Mouse (Mus musculus) heart, embryonic 14.5 days (tissue): Measurements from ENCODE around the gene Pcsk6. TPM values are rescaled to one million over a fixed set of nuclear protein-coding genes. Genes with fewer than 3 reads are reported as not detected.

Experiments used
- ATAC-seq: fragments of 200-750 bp; cut with Nextera tagmentation; 2 replicates; pipeline ENCODE4 v1.8.0; 2017; ENCODE audit warnings: low read depth, moderate TSS enrichment; ENCODE audit not compliant: insufficient number of reproducible peaks, insufficient read depth, low FRiP score
- H3K27ac ChIP-seq, 2 experiments: fragments of 200-500 bp in 1 of 2; fragments of 300-500 bp in 1 of 2; sonication (generic) in 1 of 2; replicated peaks in 1 of 2; 2 replicates each; pipeline ENCODE4 v1.5.1; 2012 to 2014; ENCODE audit warnings: low read depth in 2 of 2, low read length in 2 of 2, control low read depth in 1 of 2, mild to moderate bottlenecking in 1 of 2, mixed read lengths in 1 of 2; ENCODE audit not compliant: control insufficient read depth in 1 of 2, insufficient read depth in 1 of 2
- H3K27me3 ChIP-seq: fragments of 300-500 bp; sonication (generic); 2 replicates; pipeline ENCODE4 v1.6.1; 2014; ENCODE audit warnings: mild to moderate bottlenecking, low read length, control low read depth; ENCODE audit not compliant: control insufficient read depth, insufficient read depth
- H3K36me3 ChIP-seq: fragments of 300-500 bp; sonication (generic); 2 replicates; pipeline ENCODE4 v1.6.1; 2014; ENCODE audit warnings: mild to moderate bottlenecking, control low read depth, low read length, mixed read lengths; ENCODE audit not compliant: control insufficient read depth, insufficient read depth
- H3K4me1 ChIP-seq, 2 experiments: fragments of 200-500 bp in 1 of 2; fragments of 300-500 bp in 1 of 2; sonication (generic) in 1 of 2; 2 replicates each; pipeline ENCODE4 v1.6.1; 2012 to 2014; ENCODE audit warnings: low read length in 2 of 2, control low read depth in 1 of 2, mixed read lengths in 1 of 2; ENCODE audit not compliant: control insufficient read depth in 2 of 2, insufficient read depth in 2 of 2
- H3K4me2 ChIP-seq: fragments of 300-500 bp; sonication (generic); 2 replicates; pipeline ENCODE4 v1.6.1; 2014; ENCODE audit warnings: mild to moderate bottlenecking, low read length
- H3K4me3 ChIP-seq, 2 experiments: fragments of 200-500 bp in 1 of 2; fragments of 300-500 bp in 1 of 2; sonication (generic) in 1 of 2; 2 replicates each; pipeline ENCODE4 v1.5.1; 2012 to 2014; ENCODE audit warnings: low read length in 2 of 2, mild to moderate bottlenecking in 2 of 2, control low read depth in 1 of 2, low read depth in 1 of 2, moderate library complexity in 1 of 2; ENCODE audit not compliant: control insufficient read depth in 1 of 2, insufficient read depth in 1 of 2
- H3K9ac ChIP-seq: fragments of 300-500 bp; sonication (generic); 2 replicates; pipeline ENCODE4 v1.6.1; 2014; ENCODE audit warnings: mild to moderate bottlenecking, low read length
- H3K9me3 ChIP-seq: fragments of 300-500 bp; sonication (generic); 2 replicates; pipeline ENCODE4 v1.6.1; 2016; ENCODE audit warnings: low read length, control low read depth; ENCODE audit not compliant: control insufficient read depth
- WGBS: fragments of 180-500 bp; shearing (Covaris S2); extraction: QIAGEN DNeasy Blood & Tissue Kit; methylation state at CpG from one replicate; pipeline ENCODE4 v1.1.7; 2014; 5-methylcytosine and 5-hydroxymethylcytosine counted together
- polyA plus RNA-seq: library from polyadenylated mRNA; unstranded; fragments of >200 nt; fragmentation: Nextera tagmentation; extraction: Ambion mirVana; gene quantifications from 2 replicates; pipeline ENCODE4 v1.2.1, GENCODE M21; 2014

Pcsk6 gene
- polyA plus RNA-seq, 1 experiment from 2014 or later: 3.0 TPM

GRCm38 (mm10) chr7:65843210-65843609 lies 18.3 kb upstream of the Pcsk6 start:
- no peak for ATAC-seq
- Histone ChIP-seq H3K36me3 (no peaks in the 10 kb centered on the region), H3K27me3 (no peaks in the 10 kb centered on the region), H3K4me1 (no peaks in the 10 kb centered on the region; a peak in 1 of 4 replicates), H3K4me2 (no peak overlapping the region), H3K9me3 (peaks cover 6% of the 10 kb centered on the region; the same call in 1 of the 2 replicates), H3K4me3 (no peak overlapping the region), H3K27ac (no peak overlapping the region), H3K9ac (no peak overlapping the region)
- 39% methylated on average over 2 of the region's 2 CpGs for WGBS

DNA sequence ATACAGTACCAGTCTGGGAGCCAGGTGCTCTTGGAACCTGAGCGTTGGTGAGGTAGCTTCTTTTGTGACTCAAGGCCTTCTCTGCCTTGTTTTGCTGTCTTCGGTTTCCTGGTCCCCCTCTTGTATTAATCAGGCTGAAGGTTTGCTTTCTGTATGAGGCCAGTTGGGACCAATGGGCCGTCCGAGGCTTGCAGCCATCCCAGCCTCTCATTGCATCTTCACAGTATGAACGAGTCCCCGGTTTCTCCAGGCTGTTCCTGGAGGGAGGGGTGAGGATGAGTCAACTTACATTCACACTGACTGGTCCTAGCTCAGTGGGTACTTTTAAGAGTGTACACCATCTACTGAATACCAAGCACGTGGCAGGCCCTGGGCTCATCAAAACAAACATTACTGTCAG lies 553 bp upstream of the Pcsk6 start:
- Histone ChIP-seq H3K9ac (no peak overlapping the region), H3K27me3 (peaks cover 65% of the 10 kb centered on the region), H3K4me3 (no peak overlapping the region), H3K4me1 (peaks cover 3 to 8% of the 10 kb centered on the region in 2 experiments; a peak in 3 of 4 replicates), H3K4me2 (no peak overlapping the region; the same call in 1 of the 2 replicates), H3K27ac (no peak overlapping the region), H3K36me3 (no peaks in the 10 kb centered on the region), H3K9me3 (no peaks in the 10 kb centered on the region)
- no peak for ATAC-seq
- 57% methylated on average over 7 of the region's 7 CpGs for WGBS

- WGBS: 2% methylated on average over 61 of the region's 61 CpGs
- H3K27ac ChIP-seq: no peak overlapping the region
Observed at GRCm38 (mm10) chr7:65862473-65863176, 1.1 kb downstream of the Pcsk6 start.

GRCm38 (mm10) chr7:65869173-65869572 lies 7.6 kb downstream of the Pcsk6 start:
- no peak overlapping the region for H3K9ac ChIP-seq
- 67% methylated on average over 16 of the region's 16 CpGs for WGBS
- H3K27me3 ChIP-seq: peaks cover 25% of the 10 kb centered on the region
- peaks cover 10 to 16% of the 10 kb centered on the region in 2 experiments; a peak in 3 of 4 replicates for H3K4me1 ChIP-seq
- no peak overlapping the region for H3K27ac ChIP-seq
- no peak for ATAC-seq
- H3K9me3 ChIP-seq: no peaks in the 10 kb centered on the region
- no peak overlapping the region for H3K4me3 ChIP-seq
- H3K4me2 ChIP-seq: no peak overlapping the region
- no peaks in the 10 kb centered on the region for H3K36me3 ChIP-seq

More at GRCm38 (mm10) chr7:65862473-65863176, 1.1 kb downstream of the Pcsk6 start:
- H3K9ac ChIP-seq: peak overlapping the region; percentile 75
- H3K36me3 ChIP-seq: no peaks in the 10 kb centered on the region
- ATAC-seq: no peak
- peak overlapping the region; percentile 97 for H3K4me2 ChIP-seq
- peaks cover 3 to 8% of the 10 kb centered on the region in 2 experiments; a peak in 3 of 4 replicates for H3K4me1 ChIP-seq
- H3K27me3 ChIP-seq: peaks cover 59% of the 10 kb centered on the region
- H3K9me3 ChIP-seq: no peaks in the 10 kb centered on the region
- H3K4me3 ChIP-seq: peak overlapping the region; percentile 64 to 67

GRCm38 (mm10) chr7:65869794-65870193 lies 8.3 kb downstream of the Pcsk6 start:
- Histone ChIP-seq H3K9ac (no peak overlapping the region), H3K27ac (no peak overlapping the region), H3K9me3 (no peaks in the 10 kb centered on the region), H3K4me2 (no peak overlapping the region), H3K27me3 (peaks cover 18% of the 10 kb centered on the region), H3K36me3 (no peaks in the 10 kb centered on the region), H3K4me3 (no peak overlapping the region), H3K4me1 (peaks cover 10 to 16% of the 10 kb centered on the region in 2 experiments; a peak in 3 of 4 replicates)
- 81% methylated on average over 5 of the region's 5 CpGs for WGBS
- ATAC-seq: no peak

DNA sequence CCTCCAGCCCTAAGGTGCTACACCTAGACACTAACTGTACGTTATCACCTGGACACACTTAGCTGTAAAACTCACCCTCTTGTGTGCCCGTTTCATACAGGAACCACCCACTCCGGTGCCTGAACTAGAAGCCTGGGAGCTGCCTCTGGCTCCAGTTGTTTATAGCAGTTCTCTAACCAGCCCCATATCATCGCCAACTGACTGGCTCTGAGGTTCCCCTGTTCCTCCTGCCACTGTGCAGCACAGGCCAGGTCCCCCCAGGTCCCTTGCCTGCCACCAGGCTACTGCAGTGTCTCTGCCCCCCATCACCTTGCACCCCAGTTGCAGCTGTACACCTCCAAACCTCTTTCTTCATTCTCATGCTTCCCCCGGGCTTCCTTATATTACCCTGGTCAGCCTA lies 8.7 kb downstream of the Pcsk6 start:
- no peak for ATAC-seq

GRCm38 (mm10) chr7:65870928-65871580 lies 9.5 kb downstream of the Pcsk6 start:
- Histone ChIP-seq H3K27ac (no peak overlapping the region), H3K9ac (no peak overlapping the region), H3K9me3 (no peaks in the 10 kb centered on the region), H3K27me3 (peaks cover 10% of the 10 kb centered on the region), H3K4me1 (peaks cover 10 to 16% of the 10 kb centered on the region in 2 experiments; a peak in 3 of 4 replicates), H3K4me2 (no peak overlapping the region), H3K4me3 (no peak overlapping the region), H3K36me3 (no peaks in the 10 kb centered on the region)
- 69% methylated on average over 10 of the region's 10 CpGs for whole genome bisulfite sequencing
- ATAC-seq: no peak

More for the DNA sequence above, 8.7 kb downstream of the Pcsk6 start:
- H3K4me1 ChIP-seq: peaks cover 10 to 16% of the 10 kb centered on the region in 2 experiments; a peak in 3 of 4 replicates
- H3K4me2 ChIP-seq: no peak overlapping the region
- WGBS: 55% methylated on average over 5 of the region's 5 CpGs
- H3K27me3 ChIP-seq: peaks cover 15% of the 10 kb centered on the region
- no peaks in the 10 kb centered on the region for H3K9me3 ChIP-seq
- no peak overlapping the region for H3K27ac ChIP-seq
- no peak overlapping the region for H3K9ac ChIP-seq
- H3K36me3 ChIP-seq: no peaks in the 10 kb centered on the region
- H3K4me3 ChIP-seq: no peak overlapping the region
